Comparison of ENCODE assay signal across 8 mouse cellular contexts in the genomic region with DNA sequence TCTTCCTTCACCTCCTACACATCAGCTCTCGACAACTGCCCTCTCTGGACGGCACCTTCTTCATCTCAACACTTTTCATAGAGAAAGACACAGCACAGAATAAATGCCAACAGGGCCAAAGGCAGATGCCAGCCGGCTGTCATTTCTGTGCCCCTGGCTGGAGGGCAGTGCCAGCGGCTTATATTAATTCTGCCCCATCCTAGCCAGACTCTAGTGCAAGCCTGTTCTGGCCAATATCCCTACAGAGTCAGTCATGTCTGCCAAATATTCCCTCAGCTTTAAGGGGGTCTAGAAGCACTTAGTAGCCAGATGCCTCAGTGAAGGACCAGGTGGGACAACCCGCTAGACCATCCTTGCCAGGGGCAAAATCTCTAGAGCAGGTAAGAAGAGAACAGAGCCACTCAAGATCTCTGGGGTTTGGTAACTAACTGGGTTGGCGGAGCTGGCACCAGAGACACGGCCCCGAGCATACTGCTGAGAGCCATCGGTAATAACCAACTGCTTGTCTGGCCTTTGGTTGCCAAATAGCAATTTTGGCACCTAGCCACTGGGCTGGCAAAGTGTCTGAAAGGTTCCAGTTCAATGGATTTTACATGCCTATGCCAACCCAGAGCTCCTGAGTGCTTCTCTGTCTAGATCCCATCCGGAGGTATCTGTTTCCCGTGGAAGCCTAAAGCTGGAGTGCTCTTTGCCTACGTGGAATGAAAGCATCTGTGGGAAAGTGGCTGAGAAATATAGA.
DNase-seq lines count a peak whose midpoint lies in the region; ATAC-seq and TF ChIP-seq lines count a peak whose summit lies in the region.
"Had no signal": no experiment of that assay in that cellular context is flagged by ENCODE, and none has a peak within 500 bp of the region (broad histone marks: within the 10 kb centered on the region; RNA-seq: fewer than 3 reads in every experiment).

No protein-coding gene starts in this region.

- POLR2A ChIA-PET in Patski (lab: Charles Lee), result no interaction called here

- intact Hi-C loops in left cerebral cortex, postnatal 10 days (cut with DNase I), result no loop called here

- H3K27me3 ChIP-seq in Patski, result no peaks in the 10 kb centered on the region

- CTCF ChIA-PET in Patski (lab: Charles Lee), result interaction anchor here (0.7 to 1.4 kb wide), 3 partner anchors 8 to 104 kb away, joined by 3 read pairs; no protein-coding TSS in a partner anchor

- in situ Hi-C loops in Patski (cut with MboI; ENCODE audit: low pct_unique_long_range_greater_than_20kb), result no loop called here

- ATAC-seq in Patski, result peak; percentile 90
- no peak for ATAC-seq in erythroid progenitor cell, adult 5-6 weeks (replicated peaks; ENCODE audit: low FRiP score, poor library complexity, severe bottlenecking)

- peak; percentile 20 to 27 for DNase-seq in left cerebral cortex, postnatal 10 days (ENCODE audit: extremely low spot score in 1 of 2, low spot score in 2 of 2)
- DNase-seq in left cerebral cortex, adult 9 months (ENCODE audit: low spot score in 2 of 2), result no peak
- peak; percentile 80 for DNase-seq in Patski (ENCODE audit: low read depth, low spot score)
- DNase-seq in adrenal gland, postnatal 36 days, result peak; percentile 13 to 50
- DNase-seq in gastrocnemius, postnatal 10 days, result peak; percentile 48
- no peak for DNase-seq in embryo, embryonic 10 days (ENCODE audit: low spot score)
- DNase-seq: lung, embryonic 14.5 days had no signal

- no peak for TF ChIP-seq CTCF in Patski (IDR thresholded peaks at IDR 0.05)

Comparison
In these comparisons a context has a peak if more than half of its experiments do, and no peak if none do; other contexts are left out.
1. DNase-seq: peak in left cerebral cortex, postnatal 10 days (2 of 2), Patski (single experiment), adrenal gland, postnatal 36 days (2 of 2) and gastrocnemius, postnatal 10 days (single experiment); none in left cerebral cortex, adult 9 months (0 of 2) and embryo, embryonic 10 days (single experiment).